Mouse (Mus musculus) olfactory bulb, adult 2 months (tissue): ENCODE measurements at regions not wholly inside any gene's neighbourhood (a gene's known extent, or its start where the extent isn't known, plus 50 kb on each side); places are given as distances from the start of the nearest gene placed in this dataset.

ENCODE experiments used
- CTCF ChIP-seq: fragments of 200-500 bp; IDR thresholded peaks from 2 replicates; pipeline ENCODE4 v1.5.1; 2012; ENCODE audit warnings: low read depth, mild to moderate bottlenecking, low read length, moderate library complexity; ENCODE audit not compliant: insufficient read depth
- POLR2A ChIP-seq: fragments of 200-500 bp; IDR thresholded peaks from 2 replicates; pipeline ENCODE4 v1.6.1; 2012; ENCODE audit warnings: mild to moderate bottlenecking, low read depth, low read length, moderate library complexity; ENCODE audit not compliant: insufficient read depth

- TF ChIP-seq CTCF (no peak), POLR2A (no peak)
Measured at GRCm38 (mm10) chr2:117433482-117433881, 90.7 kb upstream of the Rasgrp1 start.
